Mouse (Mus musculus) midbrain, embryonic 13.5 days (tissue): ENCODE data around the gene Zfp948. TPM values are rescaled to one million over a fixed set of nuclear protein-coding genes. Genes with fewer than 3 reads are reported as not detected.

ENCODE experiments used
- polyA plus RNA-seq: library from polyadenylated mRNA; unstranded; fragments of >200 nt; fragmentation: Nextera tagmentation; extraction: Ambion mirVana; gene quantifications from 2 replicates; pipeline ENCODE4 v1.2.1, GENCODE M21; 2015

Gene Zfp948
- polyA plus RNA-seq, 1 experiment from 2014 or later, result 15.1 TPM

Other genes with a start within 250 kb of the Zfp948 start
- gene Zfp677, start 183.3 kb upstream of the Zfp948 start, polyA plus RNA-seq, result 4.4 and 4.6 TPM in 2 replicates
- 3.5 and 4.8 TPM in 2 replicates for gene Zfp54, start 143.8 kb upstream of the Zfp948 start, polyA plus RNA-seq
- 16.1 and 16.4 TPM in 2 replicates for gene Zfp51, start 116.6 kb upstream of the Zfp948 start, polyA plus RNA-seq
- 9.5 and 11.1 TPM in 2 replicates for gene Zfp53, start 78.0 kb upstream of the Zfp948 start, polyA plus RNA-seq
- gene Zfp52, start 31.5 kb upstream of the Zfp948 start, polyA plus RNA-seq, result 0.84 and 1.2 TPM in 2 replicates
- 11.9 TPM in 2 replicates for gene Zfp983, start 83.6 kb downstream of the Zfp948 start, polyA plus RNA-seq
- 18.5 and 23.8 TPM in 2 replicates for gene Gm10226, start 124.9 kb downstream of the Zfp948 start, polyA plus RNA-seq
- gene Zfp760, start 140.7 kb downstream of the Zfp948 start, polyA plus RNA-seq, result 18.9 and 19.3 TPM in 2 replicates
- 11.4 and 13.3 TPM in 2 replicates for gene Zfp229, start 163.8 kb downstream of the Zfp948 start, polyA plus RNA-seq